Mouse (Mus musculus): ENCODE data around the gene Frmd4a. TPM values are rescaled to one million over a fixed set of nuclear protein-coding genes. Genes with fewer than 3 reads are reported as not detected.

The Frmd4a gene
- total RNA-seq, 2 experiments from 2014 or later, result 12.8 to 17.1 TPM

- ATAC-seq (ENCODE audit: poor library complexity, severe bottlenecking), result no peak
Observed at GRCm38 (mm10) chr2:4473866-4474538, 456.5 kb downstream of the Frmd4a start.

DNA sequence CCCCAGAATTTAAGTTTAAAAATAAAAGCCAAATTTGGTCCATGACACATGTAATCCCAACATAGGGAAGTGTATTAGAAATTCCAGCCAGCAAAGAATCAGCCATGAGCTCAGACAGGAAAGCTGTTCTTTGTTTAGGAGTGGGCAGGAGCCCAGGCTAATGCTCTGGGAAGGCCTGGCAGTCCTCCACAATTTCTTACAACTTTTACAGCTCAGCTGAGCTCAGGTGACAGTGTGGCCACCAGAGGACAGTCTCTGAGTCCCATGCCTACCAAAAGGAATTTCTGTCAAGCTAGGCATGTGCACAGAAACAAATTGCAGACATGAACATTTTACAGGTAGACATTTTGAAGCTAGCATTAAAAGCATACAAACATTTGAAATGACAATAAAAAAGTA lies 457.0 kb downstream of the Frmd4a start:
- no peak for ATAC-seq (ENCODE audit: poor library complexity, severe bottlenecking)

GRCm38 (mm10) chr2:4475991-4476390 lies 458.5 kb downstream of the Frmd4a start:
- ATAC-seq (ENCODE audit: poor library complexity, severe bottlenecking), result no peak

DNA sequence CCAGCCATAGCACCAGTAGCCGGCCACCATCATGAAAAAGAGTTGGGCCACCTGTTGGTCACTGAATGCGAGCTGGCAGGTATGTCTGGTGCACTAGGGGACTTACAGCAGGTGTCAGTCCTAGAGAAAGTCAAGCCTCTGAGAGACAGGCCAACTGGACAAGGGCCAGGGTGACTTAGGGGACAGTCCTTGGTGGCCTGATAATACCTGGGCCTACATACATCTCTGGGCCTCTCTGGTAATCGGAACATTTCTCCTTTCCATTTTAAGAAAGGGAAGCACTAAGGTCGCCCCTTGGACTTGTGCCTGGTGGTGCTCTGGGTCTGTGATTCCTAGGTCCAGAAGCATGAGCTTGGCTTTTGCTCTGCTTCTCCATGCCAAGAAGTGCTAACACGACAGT lies 459.1 kb downstream of the Frmd4a start:
- ATAC-seq (ENCODE audit: poor library complexity, severe bottlenecking), result no peak

- ATAC-seq (ENCODE audit: poor library complexity, severe bottlenecking), result no peak
Observed at GRCm38 (mm10) chr2:4477311-4477710, 459.8 kb downstream of the Frmd4a start.

GRCm38 (mm10) chr2:4480180-4480579 lies 462.7 kb downstream of the Frmd4a start:
- ATAC-seq (ENCODE audit: poor library complexity, severe bottlenecking), result no peak

GRCm38 (mm10) chr2:4481154-4481553 lies 463.6 kb downstream of the Frmd4a start:
- ATAC-seq (ENCODE audit: poor library complexity, severe bottlenecking), result no peak

GRCm38 (mm10) chr2:4486185-4486584 lies 468.7 kb downstream of the Frmd4a start:
- no peak for ATAC-seq (ENCODE audit: poor library complexity, severe bottlenecking)

DNA sequence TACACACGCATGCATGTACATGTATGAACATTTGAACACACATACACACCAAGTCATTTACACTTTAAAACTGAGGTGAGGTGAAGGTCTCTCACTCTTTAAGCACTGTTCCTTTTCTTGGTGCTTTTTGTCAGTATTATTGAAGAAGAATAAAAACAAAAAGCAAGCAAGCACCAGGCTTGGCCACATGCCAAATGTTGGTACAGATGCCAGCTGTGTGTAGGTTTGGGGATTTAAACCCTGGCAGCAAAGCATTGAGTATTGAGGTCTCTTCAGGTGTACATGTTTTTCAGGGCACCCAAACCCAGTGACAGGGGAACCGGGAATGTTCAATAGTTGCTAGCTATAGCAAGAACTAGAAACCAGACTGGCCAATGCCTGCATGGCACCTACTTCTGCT lies 469.8 kb downstream of the Frmd4a start:
- no peak for ATAC-seq (ENCODE audit: poor library complexity, severe bottlenecking)

GRCm38 (mm10) chr2:4490845-4491244 lies 473.3 kb downstream of the Frmd4a start:
- no peak for ATAC-seq (ENCODE audit: poor library complexity, severe bottlenecking)

- peak; percentile 90 for ATAC-seq (ENCODE audit: poor library complexity, severe bottlenecking)
Observed at GRCm38 (mm10) chr2:4492485-4493481, 475.3 kb downstream of the Frmd4a start.

DNA sequence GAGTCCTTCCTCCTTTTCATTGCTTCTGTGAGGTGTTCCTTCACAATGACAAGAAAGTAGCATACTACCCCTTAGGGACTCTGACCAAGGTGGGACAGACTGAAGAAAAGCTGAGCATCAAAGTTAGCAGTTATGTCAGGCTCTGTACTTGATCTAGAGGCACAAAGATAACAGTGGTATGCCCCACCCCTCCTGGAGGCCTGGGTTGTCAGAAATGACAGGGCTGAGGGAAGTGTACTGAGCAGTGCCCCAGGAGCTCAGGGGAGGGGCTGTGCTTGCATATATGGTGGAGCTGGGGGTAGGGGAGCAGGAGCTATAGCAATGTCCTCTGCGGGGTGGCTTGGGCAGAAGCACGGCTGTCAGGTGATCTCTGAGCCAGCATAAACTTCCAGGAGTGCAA lies 477.0 kb downstream of the Frmd4a start:
- no peak for ATAC-seq (ENCODE audit: poor library complexity, severe bottlenecking)

GRCm38 (mm10) chr2:4499257-4499656 lies 481.7 kb downstream of the Frmd4a start:
- ATAC-seq (ENCODE audit: poor library complexity, severe bottlenecking), result peak; percentile 96

DNA sequence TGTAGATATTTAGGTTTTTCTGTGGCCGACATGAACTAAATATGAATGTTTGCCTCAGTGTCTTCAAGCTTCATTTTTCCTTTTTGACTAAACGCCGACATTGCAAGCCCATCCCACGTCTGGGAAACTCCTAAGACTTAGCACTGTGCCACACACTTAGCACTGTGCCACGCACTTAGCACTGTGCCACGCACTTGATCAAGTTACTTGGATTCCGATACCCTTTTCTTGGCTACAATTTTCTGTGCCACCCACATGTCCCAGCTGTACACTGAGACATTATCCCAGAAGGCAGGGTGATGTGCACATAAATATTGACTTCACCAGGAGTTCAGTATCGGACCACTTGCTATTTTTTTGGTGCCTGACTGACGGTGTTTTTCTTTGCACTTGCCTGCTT lies 482.4 kb downstream of the Frmd4a start:
- ATAC-seq (ENCODE audit: poor library complexity, severe bottlenecking), result no peak

DNA sequence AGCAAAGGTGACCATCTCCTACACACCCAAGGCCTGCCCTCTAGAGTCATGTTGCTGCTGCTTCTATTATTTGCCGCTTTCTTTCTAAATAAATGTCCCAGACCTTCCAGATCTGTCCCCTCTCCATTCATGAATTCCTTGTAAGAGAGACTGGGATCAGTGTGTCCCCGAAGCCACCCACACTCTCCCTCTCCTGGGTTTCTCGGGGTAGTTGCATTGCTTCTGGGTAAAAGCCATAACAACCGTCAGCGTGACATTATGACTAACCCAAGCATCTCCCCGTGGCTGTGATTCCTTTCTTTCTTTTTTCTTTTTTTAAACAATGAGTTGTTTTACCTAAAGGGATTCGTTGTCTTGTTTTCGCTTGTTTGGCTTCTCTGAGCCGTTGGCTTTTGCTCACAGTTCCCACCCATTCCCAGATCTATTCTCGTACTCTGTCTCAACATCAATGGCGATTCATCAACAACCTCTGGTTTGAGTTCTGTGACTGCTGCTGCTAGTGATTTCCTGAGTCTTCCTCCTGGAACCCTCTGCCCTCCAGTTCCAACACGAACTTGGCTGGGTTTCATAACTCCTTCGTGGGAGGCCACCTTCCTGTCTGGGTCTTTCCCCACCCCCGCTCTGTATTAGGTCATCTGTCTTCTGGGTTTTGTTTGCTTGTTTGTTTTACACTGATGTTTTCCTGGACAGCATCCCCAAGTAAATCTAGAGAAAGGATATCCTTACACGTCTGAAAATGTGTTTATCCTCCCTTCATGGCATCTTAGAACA lies 483.9 kb downstream of the Frmd4a start:
- ATAC-seq (ENCODE audit: poor library complexity, severe bottlenecking), result peak; percentile 77

DNA sequence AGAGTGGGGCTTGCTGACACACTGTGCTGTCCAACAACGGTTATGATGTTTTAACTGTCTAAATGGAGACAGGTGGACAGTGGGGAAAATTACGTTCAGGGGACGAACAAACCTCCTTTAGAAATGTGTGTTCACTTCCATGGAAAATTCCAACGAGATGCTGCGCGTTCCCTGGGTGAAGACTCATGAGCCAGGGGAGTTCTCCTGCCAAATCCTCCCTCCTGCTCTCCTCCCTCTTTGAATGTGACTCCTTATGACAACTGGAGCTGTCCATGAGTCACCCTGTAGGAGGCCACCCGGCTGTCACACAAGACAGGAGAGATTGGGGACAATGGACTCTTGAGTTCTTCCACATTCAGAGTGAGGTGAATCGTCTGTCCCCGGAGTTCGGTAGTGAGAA lies 486.9 kb downstream of the Frmd4a start:
- no peak for ATAC-seq (ENCODE audit: poor library complexity, severe bottlenecking)

DNA sequence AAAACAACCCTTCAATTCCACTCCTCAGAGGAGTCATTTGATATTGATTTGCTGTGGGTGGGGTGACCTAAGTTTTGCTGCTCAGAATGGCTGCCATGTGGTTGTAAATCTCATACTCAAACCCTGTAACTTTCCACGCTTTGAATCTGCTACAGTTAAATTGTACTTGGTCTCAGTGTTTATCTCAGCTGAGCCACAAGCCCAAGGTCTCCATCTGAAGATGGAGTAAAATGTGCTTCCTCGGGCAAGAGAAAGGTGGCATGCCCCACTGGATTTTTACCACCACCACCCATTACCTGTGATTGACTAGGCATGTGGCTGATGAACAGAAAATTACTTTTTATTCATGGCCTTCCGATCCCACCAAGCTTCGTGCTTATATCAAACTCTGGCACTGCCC lies 488.2 kb downstream of the Frmd4a start:
- no peak for ATAC-seq (ENCODE audit: poor library complexity, severe bottlenecking)

DNA sequence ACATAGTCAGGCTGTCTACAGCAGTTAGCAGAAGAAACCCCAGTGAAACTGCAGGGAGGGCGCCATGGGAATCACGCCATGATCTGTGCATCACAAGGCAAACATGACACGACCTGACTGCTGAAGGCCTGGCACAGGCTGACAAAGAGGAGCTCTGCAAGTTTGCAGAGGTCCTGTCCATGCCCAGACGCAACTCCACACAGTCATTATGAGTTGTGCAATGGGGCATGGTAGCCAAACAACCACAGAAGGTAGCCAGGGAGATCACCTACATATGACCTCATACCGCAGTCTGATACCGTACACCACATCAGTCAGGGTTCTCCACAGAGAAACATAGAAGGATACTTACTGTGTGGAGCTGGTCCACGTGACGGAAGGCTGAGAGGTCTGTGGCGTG lies 489.1 kb downstream of the Frmd4a start:
- ATAC-seq (ENCODE audit: poor library complexity, severe bottlenecking), result no peak

DNA sequence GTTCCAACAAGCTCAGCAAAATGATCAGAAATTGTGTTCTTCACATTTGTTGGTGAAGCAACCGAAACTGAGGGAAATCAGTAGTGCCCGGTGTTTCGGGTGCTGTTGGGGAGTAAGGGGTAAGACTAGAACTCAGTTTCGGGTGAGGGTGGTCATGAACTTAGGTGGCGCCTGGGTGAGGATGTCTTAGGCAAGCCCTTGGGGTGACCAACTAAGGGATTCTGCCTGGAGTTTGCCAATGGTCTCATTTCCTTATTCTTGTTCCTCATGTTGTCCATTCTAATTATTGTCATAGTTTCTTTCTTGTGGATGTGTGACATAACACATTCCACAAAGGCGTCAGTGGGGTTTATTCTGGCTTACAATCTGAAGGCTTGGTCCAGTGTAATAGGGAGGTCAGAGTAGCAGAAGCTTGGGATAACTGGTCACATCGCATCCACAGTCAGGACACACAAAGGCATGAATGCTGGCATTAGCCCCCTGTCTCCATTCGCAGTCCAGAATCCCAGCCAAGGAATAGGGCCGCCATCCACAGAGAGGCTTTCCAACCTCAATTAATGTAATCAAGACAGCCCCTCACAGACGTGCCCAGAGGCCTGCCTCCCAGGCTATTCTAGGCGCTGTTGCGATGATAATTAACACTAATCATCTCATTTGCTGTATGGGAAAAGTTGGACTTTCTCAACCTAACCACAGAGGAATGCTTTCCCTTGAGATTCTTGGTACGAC lies 490.5 kb downstream of the Frmd4a start:
- ATAC-seq (ENCODE audit: poor library complexity, severe bottlenecking), result peak; percentile 89

GRCm38 (mm10) chr2:4508959-4509615 lies 491.6 kb downstream of the Frmd4a start:
- ATAC-seq (ENCODE audit: poor library complexity, severe bottlenecking), result no peak
